Mouse (Mus musculus) stomach, postnatal 0 days (tissue): ENCODE data around the gene Rabgap1l. TPM values are rescaled to one million over a fixed set of nuclear protein-coding genes. Genes with fewer than 3 reads are reported as not detected.
A peak's percentile ranks its signal among the peaks of the same experiment; 100 is the strongest.

Source experiments
- ATAC-seq: fragments of 200-750 bp; cut with Nextera tagmentation; 2 replicates; pipeline ENCODE4 v1.8.0; 2017; ENCODE audit not compliant: low FRiP score, low TSS enrichment
- DNase-seq: peaks from one replicate; pipeline ENCODE4 v3.0.0-alpha.2; 2016; ENCODE audit warnings: low spot score
- H3K27ac ChIP-seq: fragments of 300-500 bp; sonication (generic); replicated peaks from 2 replicates; pipeline ENCODE4 v1.5.1; 2014; ENCODE audit warnings: mild to moderate bottlenecking, control low read depth
- H3K27me3 ChIP-seq: fragments of 300-500 bp; sonication (generic); 2 replicates; pipeline ENCODE4 v1.6.1; 2014; ENCODE audit warnings: low read length; ENCODE audit not compliant: control insufficient read depth, insufficient read depth
- H3K36me3 ChIP-seq: fragments of 300-500 bp; sonication (generic); 2 replicates; pipeline ENCODE4 v1.6.1; 2014; ENCODE audit warnings: low read length, mixed read lengths; ENCODE audit not compliant: control insufficient read depth, insufficient read depth
- H3K4me1 ChIP-seq: fragments of 300-500 bp; sonication (generic); replicated peaks from 2 replicates; pipeline ENCODE4 v1.6.1; 2014; ENCODE audit warnings: antibody characterized with exemption; ENCODE audit not compliant: control insufficient read depth, insufficient read depth
- H3K4me2 ChIP-seq: fragments of 300-500 bp; sonication (generic); replicated peaks from 2 replicates; pipeline ENCODE4 v1.6.1; 2014; ENCODE audit warnings: low read depth, mild to moderate bottlenecking, control low read depth, moderate library complexity
- H3K4me3 ChIP-seq: fragments of 300-500 bp; sonication (generic); 2 replicates; pipeline ENCODE4 v1.5.1; 2014; ENCODE audit warnings: low read depth, low read length, control low read depth
- H3K9ac ChIP-seq: fragments of 300-500 bp; sonication (generic); 2 replicates; pipeline ENCODE4 v1.6.1; 2014; ENCODE audit warnings: mild to moderate bottlenecking, low read length, control low read depth, mixed read lengths
- H3K9me3 ChIP-seq: fragments of 300-500 bp; sonication (generic); 2 replicates; pipeline ENCODE4 v1.6.1; 2016; ENCODE audit warnings: low read length; ENCODE audit not compliant: control insufficient read depth
- CTCF ChIP-seq: IDR thresholded peaks from 2 replicates; pipeline ENCODE4 v1.5.1; 2016; ENCODE audit warnings: antibody characterized with exemption, low read depth, mild to moderate bottlenecking, moderate library complexity
- EP300 ChIP-seq: optimal IDR thresholded peaks from 2 replicates; pipeline ENCODE3; 2016; ENCODE audit warnings: antibody characterized with exemption
- WGBS: fragments of 180-500 bp; shearing (Covaris S2); extraction: QIAGEN DNeasy Blood & Tissue Kit; methylation state at CpG from one replicate; pipeline ENCODE4 v1.1.7; 2014; 5-methylcytosine and 5-hydroxymethylcytosine counted together
- polyA plus RNA-seq: library from polyadenylated mRNA; unstranded; fragments of >200 nt; fragmentation: Nextera tagmentation; extraction: Ambion mirVana; gene quantifications from 2 replicates; pipeline ENCODE4 v1.2.1, GENCODE M21; 2015

Gene Rabgap1l
- polyA plus RNA-seq, 1 experiment from 2014 or later, result 19.6 TPM

DNA sequence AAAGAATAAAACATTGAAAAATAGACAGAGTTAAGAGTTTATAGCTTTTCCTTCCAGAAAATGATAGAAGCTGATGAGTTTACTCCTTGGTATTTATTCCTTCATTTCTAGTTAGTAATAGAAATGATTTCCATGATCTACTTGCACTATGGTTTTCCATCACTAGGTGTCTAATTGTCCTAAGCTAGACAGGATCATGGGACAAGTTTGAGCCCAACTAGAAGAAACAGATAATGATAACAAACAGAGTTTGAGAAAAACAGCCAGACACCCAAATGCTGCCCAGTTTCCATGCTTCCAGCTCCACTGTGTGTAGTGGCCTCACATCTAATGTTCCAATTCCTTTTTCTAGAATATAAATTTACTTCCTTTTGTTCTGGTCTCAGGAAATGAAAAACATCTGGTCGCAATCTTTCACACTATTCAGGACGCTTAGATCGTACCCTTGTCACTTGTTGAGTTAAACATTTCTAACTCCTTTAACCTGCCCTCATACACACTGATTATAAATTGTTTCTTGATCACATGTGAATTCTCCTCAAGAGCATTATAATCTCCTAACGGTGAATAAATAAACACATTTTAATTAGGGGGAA, 384.6 kb downstream of the Rabgap1l start:
- Histone ChIP-seq H3K27ac (no peak overlapping the region), H3K4me3 (no peak overlapping the region), H3K9ac (no peak overlapping the region), H3K36me3 (no peaks in the 10 kb centered on the region), H3K4me2 (no peak overlapping the region), H3K27me3 (no peaks in the 10 kb centered on the region), H3K4me1 (no peaks in the 10 kb centered on the region), H3K9me3 (no peaks in the 10 kb centered on the region)
- DNase-seq, result no peak
- WGBS, result 39% methylated on average over 4 of the region's 4 CpGs
- ATAC-seq, result no peak
- no peak for TF ChIP-seq EP300
- peak; percentile 48 for TF ChIP-seq CTCF

DNA sequence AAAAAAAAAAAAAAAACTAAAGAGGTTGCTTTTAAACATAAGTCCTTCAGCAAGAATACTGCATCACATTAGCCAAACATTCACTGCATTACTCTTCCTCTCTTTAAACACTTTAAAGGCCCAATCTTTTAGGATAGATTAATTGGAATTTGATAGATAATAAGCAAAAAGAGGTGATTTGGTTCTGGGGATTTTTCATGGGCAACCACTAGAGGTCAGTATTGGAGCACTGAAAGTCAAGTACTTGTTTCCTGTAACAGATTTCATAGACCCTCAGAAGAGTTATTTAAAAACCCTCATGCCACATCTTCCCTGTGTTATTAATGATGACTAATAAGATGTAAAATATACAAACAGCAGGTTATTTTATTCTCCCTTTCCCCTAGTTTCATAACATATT, 393.6 kb downstream of the Rabgap1l start:
- Histone ChIP-seq H3K4me2 (no peak overlapping the region), H3K9ac (no peak overlapping the region), H3K4me3 (no peak overlapping the region), H3K36me3 (no peaks in the 10 kb centered on the region), H3K4me1 (no peaks in the 10 kb centered on the region), H3K27me3 (no peaks in the 10 kb centered on the region), H3K27ac (no peak overlapping the region), H3K9me3 (no peaks in the 10 kb centered on the region)
- DNase-seq (no peak), ATAC-seq (no peak)
- TF ChIP-seq CTCF (peak; percentile 83), EP300 (no peak)

DNA sequence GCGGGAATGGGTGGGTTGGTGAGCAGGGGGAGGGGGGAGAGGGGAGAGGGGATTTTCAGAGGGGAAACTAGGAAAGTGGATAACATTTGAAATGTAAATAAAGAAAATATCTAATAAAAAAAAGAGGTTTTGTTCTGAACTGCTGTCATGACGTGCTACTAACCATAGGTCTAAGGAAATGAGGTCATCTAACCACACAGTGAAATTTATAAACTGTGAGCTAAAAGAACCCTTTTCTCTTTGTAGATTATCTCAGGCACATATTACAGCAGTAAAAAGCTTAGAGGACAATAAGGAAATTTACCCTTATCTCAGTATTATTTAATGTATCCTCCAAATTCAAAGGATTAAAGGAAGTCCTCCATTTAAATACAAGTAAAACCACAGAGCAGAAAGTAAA, 396.0 kb downstream of the Rabgap1l start:
- TF ChIP-seq CTCF (no peak), EP300 (no peak)
- DNase-seq (no peak), ATAC-seq (no peak)
- Histone ChIP-seq H3K9me3 (no peaks in the 10 kb centered on the region), H3K4me2 (no peak overlapping the region), H3K4me1 (no peaks in the 10 kb centered on the region), H3K4me3 (no peak overlapping the region), H3K9ac (no peak overlapping the region), H3K27ac (no peak overlapping the region), H3K36me3 (no peaks in the 10 kb centered on the region), H3K27me3 (no peaks in the 10 kb centered on the region)
- WGBS, result 64% methylated on average over 2 of the region's 2 CpGs

DNA sequence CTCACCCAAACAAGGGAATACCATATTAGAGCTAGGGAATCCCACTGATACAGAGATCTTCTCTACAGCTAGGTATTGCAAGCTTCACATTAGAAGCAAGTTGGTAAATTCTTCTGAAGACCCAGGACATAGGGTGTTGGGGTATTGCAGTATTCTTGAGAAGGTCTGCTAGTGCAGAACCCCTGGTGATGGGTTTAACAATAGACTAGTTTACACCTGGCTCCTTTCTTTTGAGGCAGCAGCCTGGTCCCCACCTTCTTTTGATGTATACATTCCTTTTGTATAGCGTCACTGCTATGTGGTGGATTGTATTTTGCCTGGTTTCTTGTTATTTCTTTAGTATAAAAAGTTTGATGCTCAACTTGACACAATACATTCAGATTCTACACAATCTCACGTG, 405.6 kb downstream of the Rabgap1l start:
- H3K4me2 ChIP-seq, result no peak overlapping the region
- 49% methylated on average over 2 of the region's 2 CpGs for WGBS
- no peaks in the 10 kb centered on the region for H3K36me3 ChIP-seq
- ATAC-seq (no peak), DNase-seq (no peak)
- no peak overlapping the region for H3K4me3 ChIP-seq
- H3K9ac ChIP-seq, result no peak overlapping the region
- H3K9me3 ChIP-seq, result no peaks in the 10 kb centered on the region
- H3K27ac ChIP-seq, result no peak overlapping the region
- H3K4me1 ChIP-seq, result no peaks in the 10 kb centered on the region
- H3K27me3 ChIP-seq, result no peaks in the 10 kb centered on the region
- TF ChIP-seq CTCF (no peak), EP300 (no peak)

DNA sequence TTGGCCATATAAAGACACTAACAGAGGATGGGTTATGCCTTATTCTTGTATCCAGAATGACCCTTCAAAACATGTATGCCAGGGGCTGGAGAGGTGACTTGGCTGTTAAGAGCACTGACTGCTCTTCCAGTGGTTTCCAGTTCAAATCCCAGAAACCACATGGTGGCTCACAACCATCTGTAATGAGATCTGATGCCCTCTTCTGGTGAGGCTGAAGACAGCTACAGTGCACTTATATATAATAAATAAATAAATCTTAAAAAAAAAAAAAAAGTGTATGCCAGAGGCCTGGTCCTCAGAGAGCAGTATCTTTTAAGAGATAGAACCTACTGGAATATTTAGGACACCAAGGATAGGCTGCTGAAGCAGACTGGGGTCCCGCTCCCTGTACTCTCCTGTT, 414.6 kb downstream of the Rabgap1l start:
- DNase-seq (no peak), ATAC-seq (no peak)
- Histone ChIP-seq H3K36me3 (no peaks in the 10 kb centered on the region), H3K9ac (no peak overlapping the region), H3K27ac (no peak overlapping the region), H3K4me1 (no peaks in the 10 kb centered on the region), H3K4me2 (no peak overlapping the region), H3K9me3 (no peaks in the 10 kb centered on the region), H3K4me3 (no peak overlapping the region), H3K27me3 (no peaks in the 10 kb centered on the region)
- 100% methylated on average over 1 of the region's 1 CpGs for WGBS
- TF ChIP-seq EP300 (no peak), CTCF (peak; percentile 56)

DNA sequence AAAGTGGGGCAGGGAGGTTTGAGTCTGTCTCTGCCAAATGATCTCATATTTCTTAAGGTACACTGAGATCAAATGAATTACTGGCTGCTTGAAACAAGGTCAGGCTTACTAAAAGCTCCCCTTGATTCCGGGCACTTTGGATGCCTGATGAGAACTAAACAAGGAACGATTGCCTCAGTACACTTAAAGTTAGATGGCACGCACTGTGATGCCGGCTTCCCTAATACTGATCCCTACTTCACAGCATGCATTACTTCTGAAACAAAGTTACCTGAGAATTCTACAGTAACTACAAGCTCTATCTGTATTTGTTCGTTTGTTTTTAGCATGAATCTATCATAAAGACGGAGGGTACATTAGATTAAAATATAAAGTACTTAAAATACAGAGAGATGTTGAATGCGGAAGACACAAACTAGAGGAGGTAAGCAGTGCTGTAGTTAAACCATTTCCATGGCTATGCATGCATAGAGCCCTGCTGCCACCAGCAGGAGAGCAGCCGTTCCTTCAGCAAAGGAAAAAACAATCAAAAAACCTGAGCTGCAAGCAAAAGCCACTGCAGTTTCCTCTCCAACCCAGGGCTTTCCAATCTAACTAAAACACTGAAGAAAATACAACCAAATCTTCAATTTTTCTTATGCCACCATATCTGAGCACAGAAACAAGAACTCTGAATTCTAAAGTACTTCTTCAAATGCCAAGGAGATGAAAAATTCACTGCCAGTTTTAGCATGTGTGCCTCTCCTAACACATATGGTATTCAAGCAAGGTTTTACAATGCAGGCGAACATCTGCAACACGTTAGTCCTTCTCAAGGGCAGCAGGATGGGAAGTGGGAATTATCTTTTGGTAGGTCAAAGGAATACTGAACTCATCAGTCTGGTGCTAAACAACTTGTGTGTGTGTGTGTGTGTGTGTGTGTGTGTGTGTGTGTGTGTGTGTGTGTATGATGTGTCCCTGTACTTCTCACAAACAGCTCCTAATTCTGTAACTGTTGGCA, 415.4 kb downstream of the Rabgap1l start:
- Histone ChIP-seq H3K4me3 (no peak overlapping the region), H3K9ac (no peak overlapping the region), H3K4me2 (no peak overlapping the region), H3K4me1 (no peaks in the 10 kb centered on the region), H3K9me3 (no peaks in the 10 kb centered on the region), H3K27ac (no peak overlapping the region), H3K36me3 (no peaks in the 10 kb centered on the region), H3K27me3 (no peaks in the 10 kb centered on the region)
- WGBS, result 40% methylated on average over 10 of the region's 10 CpGs
- TF ChIP-seq CTCF (peak; percentile 93), EP300 (no peak)
- DNase-seq (peak; percentile 51), ATAC-seq (peak; percentile 86)
